Mouse (Mus musculus) urinary bladder, adult 18-20 months (tissue): ENCODE results near the gene Pmm1.
"Not testable (repeated sequence)": the region's sequence is repeated elsewhere in the genome, so short reads cannot be mapped to it uniquely, and the experiment has no call there.

Source experiments
- DNase-seq, 2 experiments: peaks; one replicate each; pipeline ENCODE4 v3.0.0; 2022; ENCODE audit warnings: low spot score in 2 of 2, mixed read lengths in 2 of 2

Pmm1 gene

DNA sequence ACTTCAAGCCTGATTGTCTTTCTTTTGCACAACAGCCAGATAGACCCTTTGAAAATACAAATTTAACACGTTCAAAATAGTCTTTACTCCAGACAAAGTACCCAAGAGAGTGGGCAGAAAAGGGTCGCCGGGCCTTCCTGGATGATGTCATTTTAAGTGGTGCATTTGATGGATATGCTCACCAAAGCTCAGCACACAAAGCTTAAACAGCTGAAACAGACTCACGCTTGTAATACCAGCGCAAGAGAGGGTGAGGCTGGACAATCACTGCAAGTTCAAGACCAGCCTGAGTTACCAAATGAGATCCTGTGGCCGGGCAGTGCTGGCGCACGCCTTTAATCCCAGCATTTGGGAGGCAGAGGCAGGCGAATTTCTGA, 34.3 kb downstream of the Pmm1 start:
- DNase-seq = no peak

DNA sequence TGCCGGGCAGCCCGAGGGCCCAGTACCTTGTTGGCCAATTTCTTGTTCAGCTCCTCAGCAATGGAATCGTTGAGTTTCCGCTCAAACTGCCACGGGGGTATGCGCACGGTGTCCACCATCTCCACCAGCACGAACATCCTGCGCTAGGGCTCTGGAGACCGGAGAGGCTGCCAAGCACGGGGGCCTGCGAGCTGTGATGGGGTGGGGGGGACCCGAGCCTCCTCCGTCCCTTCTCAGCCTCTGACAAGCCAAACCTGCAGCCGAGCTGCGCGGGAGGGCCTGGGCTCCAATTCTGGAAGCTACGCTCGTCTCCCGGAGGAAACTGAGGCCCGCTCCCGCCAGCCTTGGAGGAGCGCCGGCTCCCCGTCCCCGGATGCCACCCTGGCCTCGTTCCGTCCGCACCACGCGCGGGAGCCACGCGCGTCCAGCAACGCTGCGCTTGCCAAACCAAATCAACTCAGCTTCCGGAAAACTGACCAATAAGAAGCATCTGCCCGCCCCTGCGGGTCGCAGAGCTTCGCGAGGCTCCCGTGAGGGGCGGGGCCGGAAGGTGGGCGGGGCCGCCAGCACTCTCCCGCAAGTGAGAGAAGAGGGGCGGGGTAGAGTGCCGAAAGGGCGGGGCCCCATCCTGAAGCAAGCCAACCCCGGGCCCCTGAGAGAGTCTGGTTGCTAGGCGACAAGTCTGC, 34.8 kb downstream of the Pmm1 start, which contains the start of gene Polr3h:
Gene Polr3h (minus strand): TSS at position 481 of the 686 bp plus-strand sequence.
- DNase-seq = peak; percentile 83 to 88

DNA sequence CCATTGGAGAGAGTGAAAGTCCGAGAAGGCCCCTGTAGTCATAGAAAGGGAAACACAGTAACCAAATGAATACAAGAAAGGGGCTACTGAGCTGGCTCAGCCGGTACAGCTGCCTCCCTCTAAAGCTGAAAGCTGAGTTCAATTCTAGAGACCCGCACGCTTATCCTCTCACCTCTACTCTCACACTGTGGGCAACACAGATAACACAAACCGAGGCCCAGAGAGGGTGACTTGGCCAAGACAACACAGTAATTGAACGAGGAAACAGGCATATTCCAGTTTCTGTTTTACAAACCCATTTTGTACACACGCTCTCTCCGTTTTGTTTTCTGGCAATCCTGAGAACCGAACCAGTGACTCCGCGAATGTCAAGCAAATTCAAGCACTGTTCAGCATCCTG, 35.8 kb downstream of the Pmm1 start:
- DNase-seq = no peak

DNA sequence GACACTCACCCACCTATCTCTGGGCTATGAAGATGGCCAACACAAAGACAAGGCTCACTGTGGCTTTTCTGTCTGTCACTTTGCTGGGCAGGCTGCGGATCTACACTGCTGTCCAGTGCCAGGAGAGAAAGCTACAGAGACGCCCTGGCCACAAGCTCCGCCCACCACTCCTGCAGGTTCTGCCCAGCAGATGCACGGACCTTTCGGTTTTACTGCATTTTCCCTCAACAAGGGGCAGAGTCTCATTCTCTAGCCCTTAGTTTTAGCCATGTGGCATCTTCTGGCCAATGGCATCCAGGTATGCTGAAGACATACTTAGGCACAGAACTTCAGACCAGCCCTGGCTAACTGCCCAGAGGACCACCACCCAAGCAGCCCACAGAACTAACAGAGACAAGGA, 39.5 kb downstream of the Pmm1 start:
- DNase-seq = no peak

DNA sequence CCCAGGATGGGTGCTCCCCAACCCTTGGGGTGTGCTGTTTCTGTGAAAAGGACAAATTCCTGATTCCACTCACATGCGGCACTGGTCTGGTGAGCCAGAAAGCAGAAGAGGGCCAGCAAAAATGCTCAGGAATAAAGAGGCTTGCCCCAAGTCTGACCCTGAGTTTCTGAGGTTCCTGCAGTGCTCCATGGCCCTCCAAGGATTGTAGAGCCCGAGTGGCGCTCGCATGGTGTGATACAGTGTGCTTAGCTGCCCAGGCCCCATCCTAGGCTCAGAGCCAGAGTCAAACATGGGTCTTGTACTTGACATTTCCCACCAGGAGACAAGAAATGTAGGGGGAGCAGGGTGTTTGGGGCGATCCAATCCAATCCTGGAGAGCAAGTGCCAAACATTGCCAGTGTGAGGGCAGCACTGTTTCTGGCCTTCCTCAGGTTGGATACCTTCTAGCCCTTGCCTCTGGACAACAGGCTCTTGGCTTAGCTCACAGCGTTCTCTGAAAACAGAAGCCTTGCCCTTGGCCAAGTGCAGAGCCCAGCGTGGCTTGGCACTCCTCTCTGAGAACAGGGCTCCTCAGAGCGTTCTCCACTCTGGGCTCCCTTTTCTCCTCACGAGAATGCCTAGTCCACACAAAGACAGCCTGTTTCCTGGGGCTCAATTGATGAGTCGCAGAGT, 40.0 kb downstream of the Pmm1 start:
- no peak for DNase-seq

DNA sequence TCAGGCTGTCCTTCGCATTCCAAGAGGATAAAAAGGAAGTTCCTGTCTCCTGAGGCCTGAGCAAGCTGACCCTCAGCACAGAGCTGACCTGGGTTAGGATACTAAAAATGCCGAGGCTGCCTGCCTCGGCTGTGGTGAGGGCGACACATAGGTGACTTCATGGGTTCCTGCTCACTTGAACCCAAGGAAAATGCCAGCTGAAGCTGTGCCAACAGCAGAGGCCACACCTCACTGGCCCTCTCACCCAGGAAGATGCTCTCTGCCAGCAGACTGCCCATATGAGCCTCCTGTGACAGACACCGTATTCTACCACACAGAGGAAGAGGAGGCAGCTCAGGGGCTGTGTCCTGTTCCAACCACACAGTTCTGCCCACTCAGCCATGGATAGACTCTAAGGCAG, 41.7 kb downstream of the Pmm1 start:
- DNase-seq = no peak

DNA sequence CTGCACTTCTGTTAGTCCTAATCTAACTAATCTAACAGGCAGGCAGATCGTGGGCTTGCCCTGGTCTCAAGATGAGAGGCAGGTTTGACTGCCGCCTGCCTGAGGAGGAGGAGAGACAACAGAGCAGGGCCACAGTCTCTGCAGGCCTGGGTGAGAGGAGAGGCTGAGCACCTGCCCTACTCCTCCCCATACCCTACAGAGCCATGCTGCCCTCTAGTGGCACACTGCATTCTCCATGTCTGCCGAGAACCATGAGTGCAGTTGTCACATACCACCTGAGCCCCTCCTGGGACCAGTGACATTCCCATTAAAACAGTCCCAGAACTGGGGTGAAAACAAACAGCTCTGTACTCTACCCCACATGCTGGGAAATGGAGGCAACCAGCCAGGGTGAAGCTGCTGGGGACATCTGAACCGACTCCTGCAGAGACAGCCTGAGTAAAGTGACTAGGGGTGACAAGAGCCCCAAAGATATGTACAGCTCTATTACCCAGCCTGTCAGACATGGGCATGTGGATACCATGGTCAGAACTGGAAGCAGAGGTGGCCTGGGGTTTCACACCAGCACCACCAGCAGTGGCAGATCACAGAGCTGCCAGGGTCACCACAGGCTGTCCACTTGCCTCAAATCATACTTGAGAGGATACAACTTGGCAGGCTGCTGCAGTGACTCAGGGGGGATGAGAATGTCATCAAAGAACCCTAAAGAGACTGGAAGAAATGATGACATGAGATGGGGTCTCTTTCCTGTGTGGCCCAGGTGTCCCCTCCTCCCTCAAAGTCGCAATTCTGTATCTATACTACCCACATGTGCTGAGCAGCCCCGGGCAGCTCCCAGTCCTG, 42.9 kb downstream of the Pmm1 start:
- peak in 1 of 2 experiments; percentile 61 for DNase-seq

DNA sequence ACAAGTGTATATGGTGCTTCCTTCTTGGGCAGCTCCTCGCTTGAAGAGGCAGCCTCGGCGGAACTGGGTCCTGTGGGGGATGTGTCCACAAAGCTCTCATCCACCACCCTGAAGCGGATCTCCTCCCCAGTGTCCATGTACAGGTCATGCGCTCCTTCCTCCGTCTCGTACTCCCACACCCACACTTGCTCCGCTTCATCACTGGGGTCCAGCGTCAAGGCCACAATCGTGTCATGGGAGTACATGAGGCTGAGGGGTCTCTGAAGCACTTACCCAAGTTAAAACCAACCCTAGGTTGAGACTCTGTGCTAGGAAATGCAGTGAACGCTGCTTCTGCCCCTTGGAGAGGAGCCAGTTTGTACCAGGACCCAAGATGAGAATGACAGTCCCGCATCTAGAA, 43.5 kb downstream of the Pmm1 start:
- DNase-seq = no peak

DNA sequence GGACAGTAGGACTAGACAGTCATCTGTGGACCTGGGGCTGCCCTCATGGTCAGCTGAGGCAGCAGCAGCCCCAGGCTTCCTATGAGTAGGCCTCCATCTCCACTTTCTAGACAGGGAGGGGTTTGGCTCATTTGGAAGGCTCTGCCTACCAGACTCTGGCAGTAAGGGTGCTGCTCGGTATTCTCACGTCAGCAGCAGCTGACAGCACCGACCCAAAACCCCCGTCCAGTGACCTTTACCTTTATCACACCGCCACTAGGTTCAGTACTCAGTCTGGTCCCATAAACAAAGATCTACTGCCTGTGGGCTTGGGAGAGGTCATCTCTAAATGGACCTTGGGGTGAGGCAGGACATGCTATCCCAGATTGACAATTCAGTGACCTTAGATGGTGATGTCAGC, 45.1 kb downstream of the Pmm1 start:
- DNase-seq = no peak

DNA sequence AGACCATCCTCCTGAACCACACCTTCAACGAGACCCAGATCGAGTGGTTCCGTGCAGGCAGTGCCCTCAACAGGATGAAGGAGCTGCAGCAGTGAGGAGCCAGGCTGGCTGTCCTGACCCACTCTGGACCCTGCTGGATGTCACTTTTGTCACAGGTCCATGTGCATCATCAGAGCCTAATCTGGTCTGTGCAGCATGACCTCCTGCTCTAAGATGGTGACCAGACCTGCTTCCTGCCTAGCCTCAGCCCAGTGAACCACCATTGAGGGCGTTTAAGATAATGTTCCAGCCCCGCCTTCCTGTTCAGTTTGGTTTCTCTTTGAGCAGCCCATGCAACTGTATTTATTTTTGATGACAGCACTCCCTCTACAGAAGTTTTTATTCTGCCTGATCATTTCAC, 46.1 kb downstream of the Pmm1 start:
- no peak for DNase-seq

DNA sequence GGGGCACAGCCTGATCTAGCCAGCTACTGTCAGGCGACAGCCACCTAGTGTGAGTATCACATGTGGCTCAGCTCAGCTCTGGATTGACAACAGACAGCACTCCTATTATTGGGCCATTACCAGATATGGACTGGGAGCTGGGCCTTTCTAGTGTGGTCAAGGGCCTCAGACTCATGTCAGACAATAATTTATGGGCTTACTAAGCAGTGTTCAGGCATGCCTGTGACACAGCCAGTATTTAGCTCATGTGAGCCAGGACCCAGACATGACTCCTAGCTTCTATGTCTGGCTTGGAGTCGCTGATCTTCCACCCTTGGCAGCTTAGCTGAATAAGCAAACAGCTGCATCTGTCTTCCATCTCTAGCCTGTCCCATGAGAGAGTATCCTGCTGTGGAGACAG, 48.2 kb downstream of the Pmm1 start:
- DNase-seq = no peak

DNA sequence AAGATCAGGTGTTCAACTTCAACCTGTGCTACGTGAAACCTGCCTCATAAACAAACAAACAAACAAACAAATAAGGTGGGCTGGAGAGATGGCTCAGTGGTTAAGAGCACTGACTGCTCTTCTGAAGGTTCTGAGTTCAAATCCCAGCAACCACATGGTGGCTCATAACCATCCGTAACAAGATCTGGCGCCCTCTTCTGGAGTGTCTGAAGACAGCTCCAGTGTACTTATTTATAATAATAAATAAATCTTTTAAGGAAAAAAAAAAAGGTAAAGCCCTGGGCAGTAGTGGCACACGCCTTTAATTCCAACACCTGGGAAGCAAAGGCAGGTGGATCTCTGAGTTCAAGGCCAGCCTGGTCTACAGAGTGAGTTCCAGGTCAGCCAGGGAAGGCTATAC, 52.0 kb downstream of the Pmm1 start:
- not testable (repeated sequence) for DNase-seq

DNA sequence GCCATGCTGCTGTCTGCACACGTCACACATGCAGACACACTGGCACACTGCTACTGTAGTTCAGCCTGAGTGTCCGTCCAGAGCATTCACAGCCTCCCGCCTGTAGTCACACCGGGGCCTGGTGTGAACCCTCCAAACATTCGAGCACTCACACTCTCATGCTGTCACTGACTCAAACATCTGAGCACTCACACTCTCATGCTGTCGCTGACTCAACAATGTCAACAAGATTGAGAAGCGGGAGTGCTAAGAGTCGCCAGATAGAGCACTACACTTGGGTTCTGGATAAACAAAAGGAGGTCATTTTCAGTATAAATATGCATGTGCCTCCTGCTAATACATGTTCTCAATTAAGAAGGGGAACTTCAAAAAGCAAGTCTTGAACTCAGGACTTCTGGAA, 52.8 kb downstream of the Pmm1 start:
- DNase-seq = no peak

DNA sequence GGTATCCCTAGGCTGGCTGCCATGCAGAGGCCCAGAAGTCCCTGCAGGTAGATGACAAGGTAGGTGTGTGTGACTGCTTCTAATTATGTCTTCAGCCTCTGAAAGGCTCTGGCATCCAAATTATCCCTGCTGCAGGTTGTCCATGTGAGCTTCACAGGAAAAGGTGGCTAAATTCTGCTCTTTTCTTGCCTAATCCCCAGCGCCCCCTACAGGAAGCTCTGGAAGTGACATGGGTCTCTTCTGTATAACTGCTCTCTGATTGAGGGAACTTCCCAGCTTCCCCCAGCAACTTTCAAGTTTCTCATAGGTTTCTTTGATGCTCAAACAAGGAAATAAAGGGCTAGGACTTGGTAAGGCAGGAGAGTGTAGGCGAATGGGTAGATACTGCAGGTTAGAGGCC, 55.8 kb downstream of the Pmm1 start:
- peak in 1 of 2 experiments; percentile 47 for DNase-seq
